Mouse (Mus musculus) heart, embryonic 13.5 days (tissue): ENCODE measurements around the gene Prrt4. TPM values are rescaled to one million over a fixed set of nuclear protein-coding genes. Genes with fewer than 3 reads are reported as not detected.

Experiments used
- ATAC-seq: fragments of 200-750 bp; cut with Nextera tagmentation; 2 replicates; pipeline ENCODE4 v1.8.0; 2017; ENCODE audit warnings: moderate TSS enrichment; ENCODE audit not compliant: insufficient number of reproducible peaks, low FRiP score, low TSS enrichment; ENCODE audit errors: extremely low read depth
- H3K27ac ChIP-seq: fragments of 300-500 bp; sonication (generic); replicated peaks from 2 replicates; pipeline ENCODE4 v1.5.1; 2015; ENCODE audit warnings: moderate library complexity, mild to moderate bottlenecking, inconsistent platforms
- H3K27me3 ChIP-seq: fragments of 300-500 bp; sonication (generic); replicated peaks from 2 replicates; pipeline ENCODE4 v1.6.1; 2015; ENCODE audit warnings: mild to moderate bottlenecking, inconsistent platforms
- H3K36me3 ChIP-seq: fragments of 300-500 bp; sonication (generic); 2 replicates; pipeline ENCODE4 v1.6.1; 2015; ENCODE audit warnings: mild to moderate bottlenecking, inconsistent platforms
- H3K4me1 ChIP-seq: fragments of 300-500 bp; sonication (generic); 2 replicates; pipeline ENCODE4 v1.6.1; 2015; ENCODE audit warnings: inconsistent platforms
- H3K4me2 ChIP-seq: fragments of 300-500 bp; sonication (generic); 2 replicates; pipeline ENCODE4 v1.6.1; 2015; ENCODE audit warnings: inconsistent platforms, mild to moderate bottlenecking, moderate library complexity
- H3K4me3 ChIP-seq: fragments of 300-500 bp; sonication (generic); 2 replicates; pipeline ENCODE4 v1.5.1; 2015; ENCODE audit warnings: moderate library complexity, mild to moderate bottlenecking, inconsistent platforms
- H3K9ac ChIP-seq: fragments of 300-500 bp; sonication (generic); 2 replicates; pipeline ENCODE4 v1.6.1; 2015; ENCODE audit warnings: inconsistent platforms, mild to moderate bottlenecking, moderate library complexity
- H3K9me3 ChIP-seq: fragments of 300-500 bp; sonication (generic); 2 replicates; pipeline ENCODE4 v1.6.1; 2016; ENCODE audit warnings: inconsistent platforms
- WGBS: fragments of 180-500 bp; shearing (Covaris S2); methylation state at CpG from one replicate; pipeline ENCODE4 v1.1.7; 2015; ENCODE audit warnings: mixed read lengths; 5-methylcytosine and 5-hydroxymethylcytosine counted together
- microRNA-seq: library from miRNA; unstranded; fragments of <30 nt; microRNA quantifications from one replicate; pipeline ENCODE4, GENCODE M21; 2016
- polyA plus RNA-seq: library from polyadenylated mRNA; unstranded; fragments of >200 nt; fragmentation: Nextera tagmentation; extraction: Ambion mirVana; gene quantifications from 2 replicates; pipeline ENCODE4 v1.2.1, GENCODE M21; 2015

Prrt4 gene
- polyA plus RNA-seq, 1 experiment from 2014 or later: 2.4 TPM

- Histone ChIP-seq H3K9ac (peak overlapping the region; percentile 17), H3K4me2 (peak overlapping the region; percentile 42), H3K27me3 (no peaks in the 10 kb centered on the region), H3K36me3 (peaks cover 47% of the 10 kb centered on the region), H3K27ac (peak overlapping the region; percentile 80), H3K4me3 (no peak overlapping the region), H3K9me3 (no peaks in the 10 kb centered on the region), H3K4me1 (peaks cover 29% of the 10 kb centered on the region)
- no peak for ATAC-seq
- 38% methylated on average over 12 of the region's 12 CpGs for WGBS
Measured at GRCm38 (mm10) chr6:29145456-29146307, 33.7 kb downstream of the Prrt4 start.

DNA sequence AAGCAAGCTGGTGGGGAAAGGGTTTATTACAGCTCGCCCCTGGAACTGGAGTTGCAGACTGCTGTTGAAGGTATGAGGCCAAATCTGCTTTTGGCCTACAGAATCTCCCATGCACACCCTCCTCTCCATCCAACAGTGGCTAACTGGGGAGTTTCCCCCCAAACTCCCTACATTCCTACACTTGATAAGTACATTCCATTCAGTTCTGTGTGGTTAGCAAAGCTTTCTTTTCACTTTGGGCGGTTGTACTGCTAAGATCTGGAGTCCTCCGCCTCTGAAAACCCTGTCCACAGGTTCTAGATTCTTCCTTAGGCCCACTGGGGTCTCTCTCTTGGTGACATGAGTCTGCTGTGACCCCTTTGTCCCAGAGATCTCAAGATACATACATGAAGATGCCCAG, 34.4 kb downstream of the Prrt4 start:
- Histone ChIP-seq H3K4me1 (peaks cover 29% of the 10 kb centered on the region), H3K4me2 (no peak overlapping the region), H3K27ac (peak overlapping the region; percentile 80), H3K27me3 (no peaks in the 10 kb centered on the region), H3K9ac (no peak overlapping the region), H3K9me3 (no peaks in the 10 kb centered on the region), H3K4me3 (no peak overlapping the region), H3K36me3 (peaks cover 49% of the 10 kb centered on the region)
- no peak for ATAC-seq
- WGBS: 63% methylated on average over 3 of the region's 3 CpGs

GRCm38 (mm10) chr6:29143608-29144007, 35.8 kb downstream of the Prrt4 start:
- H3K27me3 ChIP-seq: no peaks in the 10 kb centered on the region
- peaks cover 29% of the 10 kb centered on the region for H3K4me1 ChIP-seq
- no peak overlapping the region for H3K27ac ChIP-seq
- 39% methylated on average over 5 of the region's 5 CpGs for WGBS
- H3K9me3 ChIP-seq: no peaks in the 10 kb centered on the region
- H3K36me3 ChIP-seq: peaks cover 49% of the 10 kb centered on the region
- no peak for ATAC-seq
- no peak overlapping the region for H3K9ac ChIP-seq
- no peak overlapping the region for H3K4me2 ChIP-seq
- no peak overlapping the region for H3K4me3 ChIP-seq

DNA sequence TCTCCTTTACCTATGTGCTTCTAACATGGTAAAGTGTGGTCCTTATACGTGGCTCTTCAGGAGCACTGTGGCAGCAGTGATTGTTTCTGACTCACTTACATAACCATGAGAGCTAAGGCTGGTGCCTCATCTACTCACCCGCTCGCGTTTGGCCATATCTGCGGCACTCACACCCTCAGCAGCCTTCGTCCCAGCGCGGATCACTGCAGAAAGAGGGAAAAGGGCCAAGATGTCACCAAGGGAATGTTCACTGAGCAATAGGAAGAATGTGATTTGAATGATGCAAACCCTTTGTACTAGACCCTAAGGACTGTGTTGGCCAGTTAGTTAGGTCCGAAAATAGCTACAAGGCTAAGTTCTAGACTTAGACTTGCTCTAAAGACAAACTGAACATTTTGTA, 41.9 kb downstream of the Prrt4 start:
- Histone ChIP-seq H3K9me3 (no peaks in the 10 kb centered on the region), H3K4me2 (no peak overlapping the region), H3K27ac (no peak overlapping the region), H3K36me3 (peaks cover 94% of the 10 kb centered on the region), H3K27me3 (no peaks in the 10 kb centered on the region), H3K9ac (no peak overlapping the region), H3K4me3 (no peak overlapping the region), H3K4me1 (no peaks in the 10 kb centered on the region)
- no peak for ATAC-seq
- WGBS: 89% methylated on average over 9 of the region's 9 CpGs

DNA sequence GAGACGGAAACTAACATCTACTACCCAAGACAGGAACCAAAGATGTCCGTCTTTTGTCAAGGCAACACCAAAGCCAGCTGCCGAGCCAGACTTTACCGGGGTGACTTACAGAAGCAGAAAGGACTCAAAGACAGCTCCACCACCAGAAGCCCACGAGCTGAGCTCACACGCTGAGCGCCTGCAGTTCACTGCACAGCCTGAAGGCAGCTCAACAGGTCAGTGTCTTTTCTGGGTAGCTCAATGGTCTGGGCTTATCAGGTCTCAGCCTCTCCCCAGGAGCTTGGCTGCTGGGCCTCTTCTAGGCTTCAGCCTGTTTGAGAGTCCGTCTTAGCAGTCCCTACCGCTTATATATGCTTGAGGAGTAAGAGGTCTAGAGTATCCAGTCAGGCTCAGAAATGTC, 46.3 kb downstream of the Prrt4 start:
- peaks cover 98% of the 10 kb centered on the region for H3K36me3 ChIP-seq
- WGBS: 87% methylated on average over 9 of the region's 9 CpGs
- no peak overlapping the region for H3K4me2 ChIP-seq
- no peak for ATAC-seq
- no peak overlapping the region for H3K27ac ChIP-seq
- no peaks in the 10 kb centered on the region for H3K27me3 ChIP-seq
- no peaks in the 10 kb centered on the region for H3K9me3 ChIP-seq
- H3K4me3 ChIP-seq: no peak overlapping the region
- no peaks in the 10 kb centered on the region for H3K4me1 ChIP-seq
- H3K9ac ChIP-seq: no peak overlapping the region

DNA sequence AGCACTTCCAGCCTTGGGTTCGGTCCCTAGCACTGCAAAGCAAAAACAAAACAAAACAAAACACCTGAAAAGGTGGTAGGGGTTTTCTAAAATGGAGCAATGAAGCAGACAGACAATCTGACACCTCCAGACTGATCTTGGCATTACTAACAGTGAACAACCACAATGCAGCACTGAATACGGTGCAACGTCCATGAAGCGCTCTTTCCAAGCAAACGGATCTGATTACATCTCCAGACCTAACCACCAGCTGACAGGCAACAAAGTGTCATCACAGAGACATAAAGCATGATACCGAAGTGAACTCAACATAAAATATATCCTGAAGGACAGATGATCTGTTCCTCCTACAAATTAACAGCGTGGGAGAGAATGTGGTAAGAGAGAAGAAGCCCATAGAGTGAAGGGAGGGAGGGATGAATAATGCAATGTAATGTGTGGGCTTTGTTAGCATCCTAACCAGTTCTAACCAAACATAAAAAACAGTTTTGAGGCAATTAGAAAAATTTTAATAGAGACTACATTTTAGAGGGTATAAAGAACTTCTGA, 52.4 kb downstream of the Prrt4 start:
- Histone ChIP-seq H3K4me1 (no peaks in the 10 kb centered on the region), H3K4me2 (no peak overlapping the region), H3K4me3 (no peak overlapping the region), H3K36me3 (peaks cover 89% of the 10 kb centered on the region), H3K27ac (no peak overlapping the region), H3K9ac (no peak overlapping the region), H3K27me3 (no peaks in the 10 kb centered on the region), H3K9me3 (no peaks in the 10 kb centered on the region)
- 89% methylated on average over 7 of the region's 7 CpGs for WGBS
- no peak for ATAC-seq

DNA sequence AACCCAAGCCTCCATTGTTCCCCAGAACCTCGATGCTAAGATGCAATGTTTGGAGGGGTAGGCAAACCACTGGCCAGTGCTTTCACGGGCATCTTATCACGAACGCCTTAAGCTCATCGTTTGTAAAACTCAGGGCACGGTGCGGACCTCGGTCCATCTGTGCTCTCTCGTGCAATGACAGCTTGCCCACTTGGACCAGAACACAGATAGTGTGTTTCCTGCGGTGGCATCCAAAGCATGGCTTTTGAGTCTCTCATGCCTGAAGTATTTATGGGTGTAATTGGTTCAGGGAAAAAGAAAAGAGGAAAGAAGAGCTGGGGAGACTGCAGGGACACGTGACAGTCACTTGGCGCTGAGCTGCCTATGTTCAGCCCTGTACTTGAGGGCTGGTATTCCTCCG, 59.4 kb downstream of the Prrt4 start:
- Histone ChIP-seq H3K4me2 (no peak overlapping the region), H3K27ac (no peak overlapping the region), H3K4me3 (no peak overlapping the region), H3K9me3 (no peaks in the 10 kb centered on the region), H3K9ac (no peak overlapping the region), H3K4me1 (no peaks in the 10 kb centered on the region), H3K27me3 (no peaks in the 10 kb centered on the region), H3K36me3 (peaks cover 19% of the 10 kb centered on the region)
- 73% methylated on average over 13 of the region's 13 CpGs for WGBS
- ATAC-seq: no peak

Small RNA genes within 50 kb of the gene (microRNA-seq; reads per million reads assigned to microRNA genes)
- not detected for gene Gm24303

Other genes with a start within 250 kb of the Prrt4 start
- not detected in 2 replicates for gene Lep, start 119.4 kb downstream of the Prrt4 start, polyA plus RNA-seq
- gene Rbm28, start 14.6 kb downstream of the Prrt4 start, polyA plus RNA-seq: 23.4 and 26.2 TPM in 2 replicates
- 34.7 and 36.6 TPM in 2 replicates for gene Impdh1, start 36.8 kb upstream of the Prrt4 start, polyA plus RNA-seq
- gene Hilpda, start 92.9 kb upstream of the Prrt4 start, polyA plus RNA-seq: 23.0 and 28.0 TPM in 2 replicates
- gene Fam71f2, start 100.0 kb upstream of the Prrt4 start, polyA plus RNA-seq: 0.23 TPM in 1 of 2 replicates, not detected in the other
- 0.21 and 0.32 TPM in 2 replicates for gene Fam71f1, start 139.6 kb upstream of the Prrt4 start, polyA plus RNA-seq
- gene Calu, start 168.5 kb upstream of the Prrt4 start, polyA plus RNA-seq: 409 and 427 TPM in 2 replicates
- 0.51 and 0.55 TPM in 2 replicates for gene Opn1sw, start 208.9 kb upstream of the Prrt4 start, polyA plus RNA-seq
- gene Ccdc136, start 216.7 kb upstream of the Prrt4 start, polyA plus RNA-seq: 24.0 and 27.6 TPM in 2 replicates